Mouse (Mus musculus): ENCODE results near the gene Herc1.
A peak's percentile ranks its signal among the peaks of the same experiment; 100 is the strongest.

The Herc1 gene

DNA sequence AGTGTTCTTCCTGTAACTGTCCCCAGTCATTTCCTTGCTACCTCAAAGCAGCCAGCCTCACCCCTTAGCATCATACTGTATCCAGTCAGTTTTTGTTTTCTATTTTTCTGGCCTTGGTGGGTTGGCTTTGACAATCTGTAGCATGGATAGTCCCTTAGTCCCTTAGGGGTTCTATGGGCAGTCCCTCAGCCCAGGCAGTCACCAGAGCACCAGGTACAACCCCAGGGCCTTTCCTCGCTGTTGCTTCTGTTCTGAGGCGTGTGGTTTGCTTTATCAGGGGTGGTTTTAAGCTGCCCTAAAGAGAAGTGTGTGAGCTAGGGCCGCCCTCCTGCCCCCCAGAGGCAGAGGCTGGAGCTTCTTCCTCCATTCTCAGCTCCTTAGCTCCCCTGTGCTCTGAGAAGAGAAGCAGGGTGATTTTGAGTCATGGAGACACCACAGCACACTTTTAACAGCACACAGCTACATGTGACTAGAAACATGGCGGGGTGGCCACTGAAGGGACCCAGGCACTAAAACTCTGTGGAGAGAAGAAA is 153.7 kb downstream of the Herc1 start:
- no peak for DNase-seq

DNA sequence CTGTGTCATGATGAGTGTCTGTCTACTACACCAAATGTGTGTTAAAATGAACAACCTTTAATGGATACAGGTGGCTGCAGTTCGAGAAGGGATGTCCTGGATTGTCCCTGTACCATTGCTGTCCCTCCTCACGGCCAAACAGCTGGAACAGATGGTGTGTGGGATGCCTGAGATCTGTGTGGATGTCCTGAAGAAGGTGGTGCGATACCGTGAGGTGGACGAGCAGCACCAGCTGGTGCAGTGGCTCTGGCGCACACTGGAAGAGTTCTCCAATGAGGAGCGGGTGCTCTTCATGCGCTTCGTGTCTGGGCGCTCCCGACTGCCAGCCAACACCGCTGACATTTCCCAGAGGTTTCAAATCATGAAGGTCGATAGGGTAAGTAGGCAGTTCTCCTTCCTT is 154.3 kb downstream of the Herc1 start:
- no peak for DNase-seq

DNA sequence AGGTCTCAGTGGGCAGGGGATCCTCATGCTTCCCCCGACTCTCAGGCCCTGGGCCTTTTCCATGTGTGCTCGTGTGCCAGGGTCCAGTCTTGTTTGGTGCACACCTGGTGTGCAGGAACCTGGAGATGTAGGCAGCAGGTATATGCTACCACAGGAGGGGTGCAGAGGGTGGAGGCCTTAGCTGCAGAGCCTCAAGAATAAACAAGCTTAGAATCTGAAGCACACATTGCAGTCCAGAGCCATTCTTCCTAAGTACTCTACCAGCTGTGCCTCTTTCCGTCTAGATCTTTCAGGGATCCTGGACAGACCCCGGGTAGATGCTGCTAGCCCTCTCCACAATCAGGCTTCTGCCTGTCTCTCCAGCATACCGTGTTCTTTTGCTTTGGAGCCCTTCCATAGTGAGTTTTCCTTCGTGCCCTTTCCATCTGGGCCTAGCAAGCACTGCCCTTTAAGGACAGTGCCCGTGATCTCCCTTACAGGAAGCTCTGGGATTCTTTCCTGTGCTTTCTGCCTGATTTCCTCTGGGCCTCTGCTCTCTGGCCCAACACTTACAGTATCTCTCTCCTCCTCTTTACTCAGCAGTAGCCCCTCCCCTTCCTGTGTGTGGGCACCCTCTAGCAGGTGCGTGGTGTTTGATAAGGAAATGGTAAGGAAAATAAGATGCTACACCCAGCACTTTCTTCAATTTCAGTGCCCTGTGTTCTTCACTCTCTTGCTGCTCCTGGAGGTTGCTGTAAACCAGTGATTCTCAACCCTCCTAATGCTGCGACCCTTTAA is 155.1 kb downstream of the Herc1 start:
- no peak for DNase-seq

DNA sequence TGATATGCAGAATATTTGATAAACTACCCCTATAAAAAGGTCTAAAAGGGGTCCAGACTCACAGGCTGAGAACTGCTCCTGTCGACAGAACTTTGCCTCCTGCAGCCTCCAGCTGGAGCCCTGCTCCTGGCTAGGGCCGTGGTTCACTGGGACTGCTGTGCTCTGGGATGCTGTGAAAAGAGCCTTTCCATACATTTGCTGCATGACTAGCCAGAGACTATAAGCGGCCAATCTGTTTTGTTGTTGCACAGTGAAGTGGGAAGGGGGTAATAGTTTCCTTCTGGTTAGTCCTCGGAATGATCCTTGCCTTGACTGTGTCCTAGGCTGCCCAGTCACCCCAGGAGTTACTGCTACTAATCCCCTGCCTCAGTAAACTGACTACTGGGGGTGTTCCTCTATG is 155.8 kb downstream of the Herc1 start:
- no peak for DNase-seq

DNA sequence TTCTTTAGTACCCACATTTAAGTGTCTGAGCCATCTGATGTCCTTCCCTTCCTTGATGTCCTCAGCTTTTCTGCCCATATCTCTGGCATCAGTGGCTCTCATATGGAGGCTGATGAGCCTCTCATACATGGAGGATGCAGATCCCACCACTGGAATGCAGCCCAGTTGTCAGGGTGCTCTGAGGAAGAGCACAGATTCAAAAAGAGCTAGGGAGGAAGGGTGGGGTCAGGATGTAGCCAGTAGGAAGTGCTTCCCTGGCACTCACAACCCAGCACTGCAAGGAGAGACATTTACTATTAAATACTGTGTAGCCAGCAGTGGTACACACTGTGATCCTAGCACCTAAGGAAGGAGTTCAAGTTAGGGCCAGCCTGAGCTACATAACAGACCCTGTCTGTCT is 156.2 kb downstream of the Herc1 start:
- no peak for DNase-seq

DNA sequence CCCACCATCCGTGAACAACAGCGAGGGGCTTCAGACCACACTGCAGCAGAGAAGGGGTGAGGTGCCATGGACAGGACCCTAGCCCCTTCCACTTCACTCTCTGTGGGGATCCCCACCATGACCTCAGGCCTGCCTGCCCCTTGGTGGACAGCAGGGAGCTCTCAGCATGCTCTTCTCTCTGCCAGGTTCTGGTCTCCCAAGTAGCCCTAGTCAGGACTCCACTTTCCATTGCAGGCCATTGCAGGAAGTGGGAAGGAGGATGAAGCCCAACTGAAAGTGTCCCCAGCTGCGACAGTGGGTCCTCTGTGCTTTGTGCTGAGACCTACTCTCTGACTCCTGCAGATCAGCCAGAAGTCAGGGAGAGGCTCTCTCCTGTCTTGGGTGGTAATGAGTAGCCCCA is 157.4 kb downstream of the Herc1 start:
- DNase-seq = no peak

DNA sequence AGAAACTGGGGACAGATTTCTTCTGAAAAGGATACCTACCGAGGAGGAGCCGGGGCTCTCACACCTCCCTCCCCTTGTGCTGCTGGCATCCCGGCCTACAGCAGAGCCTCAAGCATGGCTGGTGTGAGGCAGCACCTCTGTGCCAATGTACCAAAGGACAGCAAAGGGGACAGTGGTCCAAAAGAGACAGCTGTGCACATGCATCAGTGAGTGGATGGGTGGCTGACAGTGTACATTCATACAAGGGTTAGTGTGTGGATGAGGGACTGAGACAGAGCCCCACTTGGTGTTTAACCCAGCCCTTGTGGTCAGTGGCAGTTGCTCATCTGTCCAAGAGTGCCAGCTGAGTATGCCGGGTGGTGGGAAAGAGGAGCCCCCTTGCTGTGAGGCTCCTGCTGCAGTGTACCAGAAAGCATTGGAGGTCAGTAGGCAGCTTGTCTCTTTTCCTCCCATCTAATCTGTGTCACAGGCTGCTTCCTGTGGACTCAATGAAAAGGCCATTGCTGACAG is 158.7 kb downstream of the Herc1 start:
- DNase-seq = no peak

DNA sequence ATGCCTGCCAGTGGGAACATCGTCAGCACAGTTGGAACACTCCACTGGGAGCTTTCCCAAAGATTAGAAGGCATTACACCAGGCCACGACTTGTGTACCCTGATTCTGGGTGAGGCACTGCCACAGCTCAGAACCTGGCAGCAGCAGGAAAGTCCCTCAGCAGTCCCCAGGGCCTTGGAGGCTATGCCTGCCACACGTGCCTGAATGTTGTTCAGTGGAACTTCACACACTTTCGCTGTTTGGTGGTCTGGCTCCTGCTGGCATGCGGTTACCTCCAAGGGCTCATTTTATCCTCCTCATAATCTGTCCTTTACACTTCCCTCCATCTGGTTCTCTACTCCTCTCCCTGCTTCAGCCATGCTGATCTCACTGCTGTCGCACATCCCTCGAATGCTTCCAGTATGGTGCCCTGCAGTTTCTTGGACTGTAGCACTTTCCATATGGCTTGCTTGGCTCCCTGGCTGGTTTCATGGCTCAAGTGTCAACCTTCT is 160.1 kb downstream of the Herc1 start:
- DNase-seq = peak; percentile 66

DNA sequence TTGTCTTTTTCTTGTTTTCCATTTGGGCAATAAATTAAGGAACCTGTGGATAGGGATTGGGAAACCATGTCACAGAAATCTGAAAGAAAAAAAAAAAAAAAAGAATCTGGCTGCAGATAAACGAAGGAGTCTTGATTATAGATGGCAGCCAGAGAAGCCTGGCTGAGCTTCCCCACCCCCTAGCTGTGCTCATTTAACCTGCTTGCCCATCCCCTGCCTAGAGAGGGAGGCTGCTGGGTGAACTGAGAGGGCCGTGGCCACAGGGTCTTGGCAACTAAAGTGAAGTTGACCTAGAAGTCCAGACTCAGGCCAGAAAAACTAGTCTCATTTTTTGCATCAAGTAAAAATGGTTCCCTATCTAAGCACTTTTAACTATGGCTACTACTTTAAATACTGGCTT is 160.7 kb downstream of the Herc1 start:
- peak; percentile 44 for DNase-seq

DNA sequence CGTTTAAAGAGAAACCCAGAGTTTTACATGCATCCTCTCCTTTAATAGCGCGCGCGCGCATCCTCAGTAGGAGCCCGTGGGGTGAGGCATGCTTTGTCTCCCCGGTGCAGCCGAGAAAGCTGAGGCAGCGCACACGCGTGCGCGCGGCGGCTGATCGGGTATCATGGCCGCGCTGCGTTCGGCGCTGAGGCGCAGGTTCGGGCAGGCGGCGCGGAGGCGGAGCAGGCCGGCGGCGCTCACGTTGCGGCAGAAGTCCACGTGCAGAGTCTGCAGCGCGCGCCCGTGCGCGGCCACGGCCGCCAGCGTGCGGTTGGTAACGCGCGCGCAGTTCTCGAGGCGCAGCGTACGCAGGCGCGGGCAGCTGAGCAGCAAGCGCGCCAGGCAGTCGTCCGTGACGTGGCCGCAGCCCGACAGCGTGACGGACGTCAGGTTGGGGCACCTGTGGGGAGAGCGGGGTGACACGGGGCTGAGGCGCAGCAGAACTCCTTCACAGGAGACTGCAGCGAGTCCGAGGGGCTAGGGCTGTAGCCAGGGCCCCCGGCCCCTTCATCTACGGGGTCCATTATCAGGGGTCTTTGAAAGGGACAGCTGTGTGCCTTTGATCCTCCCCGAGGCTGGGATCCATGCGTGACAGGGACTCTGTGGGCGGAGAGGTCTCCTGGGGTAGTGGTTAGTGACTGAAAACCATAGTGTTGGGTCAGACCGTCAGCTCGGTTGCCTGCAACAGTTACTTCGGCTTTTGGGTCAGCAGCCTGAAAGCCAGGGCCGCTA is 161.5 kb downstream of the Herc1 start:
- DNase-seq = peak; percentile 95

DNA sequence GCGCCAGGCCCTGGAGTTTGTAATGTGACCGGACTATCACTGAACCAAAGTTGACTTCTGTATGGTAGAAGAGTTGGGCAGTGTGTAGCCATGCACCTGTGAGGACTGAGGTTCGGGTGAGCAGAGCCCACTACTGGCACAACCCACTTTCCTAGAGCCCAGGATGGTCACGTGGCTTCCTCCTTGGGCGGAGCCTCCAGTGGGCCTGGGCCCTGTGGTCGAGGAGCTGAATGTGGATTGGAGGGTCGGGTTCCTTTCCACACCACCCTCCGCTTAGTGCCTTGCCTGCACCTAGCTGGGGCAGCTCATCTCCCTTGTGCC is 162.1 kb downstream of the Herc1 start:
- DNase-seq = peak; percentile 72

DNA sequence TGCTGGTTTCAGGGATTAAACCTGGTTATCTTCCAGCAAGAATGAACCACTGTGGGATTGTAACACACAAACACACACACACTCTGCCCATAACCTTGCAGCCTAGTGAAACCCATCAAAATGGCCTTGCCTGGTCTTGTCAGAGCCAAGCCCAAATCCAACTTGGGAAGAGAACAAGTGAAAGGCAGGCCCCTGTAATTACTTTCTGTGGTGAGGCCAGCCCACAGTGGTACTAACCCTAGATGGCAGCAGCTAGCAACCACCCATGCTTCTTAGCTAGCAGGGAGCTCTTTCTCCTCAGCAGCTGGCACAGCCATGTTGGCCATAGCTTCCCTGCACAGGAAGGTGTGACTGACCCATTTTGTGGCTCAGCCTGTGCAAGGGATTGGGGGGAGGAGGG is 162.9 kb downstream of the Herc1 start:
- peak; percentile 28 for DNase-seq

DNA sequence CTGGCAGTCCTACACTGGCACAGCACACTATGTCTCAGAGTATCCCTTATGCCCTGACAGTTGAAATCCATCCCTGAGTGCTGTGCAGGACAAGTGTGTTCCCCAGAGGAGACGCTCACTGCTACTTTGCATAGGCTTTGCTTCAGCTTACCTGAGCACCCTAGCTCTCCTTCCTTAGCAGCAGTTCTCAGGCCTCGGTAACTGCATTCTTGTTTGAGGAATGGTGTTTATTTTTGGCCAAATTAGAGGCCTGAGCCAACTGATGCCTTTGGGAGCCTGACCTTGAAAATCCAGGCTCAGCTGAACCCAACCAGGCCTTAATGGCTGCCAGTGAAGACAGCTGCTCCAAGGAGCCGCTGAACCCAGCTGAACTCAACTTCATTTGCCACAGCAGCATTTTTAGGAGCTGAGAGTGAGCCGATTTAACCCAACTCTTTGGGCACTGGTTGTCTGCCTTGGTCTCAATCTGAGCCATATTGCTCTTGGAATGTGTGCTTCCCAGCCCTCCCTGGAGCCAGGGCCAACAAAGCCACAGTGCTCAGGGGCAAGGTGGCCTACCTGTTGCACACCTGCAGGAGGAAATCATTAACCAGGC is 163.5 kb downstream of the Herc1 start:
- no peak for DNase-seq

DNA sequence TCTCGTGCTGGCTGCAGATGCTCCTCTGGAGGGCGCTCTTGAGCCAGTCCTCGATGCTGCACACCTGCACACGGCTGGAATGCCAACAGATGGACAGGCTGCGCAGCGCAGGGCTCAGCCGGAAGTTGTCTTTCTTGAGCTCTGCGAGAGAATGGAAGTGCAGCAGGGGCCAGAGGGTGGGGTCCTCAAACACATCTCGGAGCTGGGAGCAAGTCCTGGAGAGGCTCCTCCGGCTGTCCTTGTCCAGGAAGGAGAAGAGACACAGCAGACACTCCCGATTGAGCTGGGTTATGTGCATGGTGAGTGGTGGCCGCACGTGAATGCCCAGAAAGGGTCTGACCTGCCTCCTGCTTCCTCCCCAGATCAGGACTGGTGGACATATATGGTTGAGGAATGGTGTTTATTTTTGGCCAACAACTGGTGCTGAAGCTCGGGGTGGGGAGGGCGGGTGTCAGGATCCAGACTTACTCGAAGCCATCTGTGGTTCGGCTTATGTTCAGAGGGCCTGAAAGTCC is 164.1 kb downstream of the Herc1 start, which contains the start of gene Fbxl22:
Gene Fbxl22 (minus strand): TSS at position 338 of the 515 bp plus-strand sequence.
- peak; percentile 66 for DNase-seq

DNA sequence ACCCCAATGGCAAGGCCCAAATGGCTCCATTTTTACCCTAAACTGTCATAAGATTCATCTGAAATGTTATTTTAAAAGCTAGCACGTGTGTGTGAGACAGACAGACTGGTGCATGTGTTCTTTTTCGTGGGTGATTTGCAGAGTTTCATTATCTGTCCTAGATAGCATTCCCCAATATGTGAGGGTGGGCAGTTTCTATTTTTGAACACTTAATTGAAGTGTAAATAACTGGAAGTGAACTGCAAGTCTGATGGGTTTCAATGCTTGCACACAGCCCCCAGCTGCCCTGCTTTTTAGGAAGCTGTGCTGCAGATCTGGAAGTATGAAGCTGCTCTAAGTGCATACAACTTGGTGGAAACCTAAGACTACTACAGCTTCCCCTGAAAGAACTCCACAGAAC is 164.9 kb downstream of the Herc1 start:
- no peak for DNase-seq

DNA sequence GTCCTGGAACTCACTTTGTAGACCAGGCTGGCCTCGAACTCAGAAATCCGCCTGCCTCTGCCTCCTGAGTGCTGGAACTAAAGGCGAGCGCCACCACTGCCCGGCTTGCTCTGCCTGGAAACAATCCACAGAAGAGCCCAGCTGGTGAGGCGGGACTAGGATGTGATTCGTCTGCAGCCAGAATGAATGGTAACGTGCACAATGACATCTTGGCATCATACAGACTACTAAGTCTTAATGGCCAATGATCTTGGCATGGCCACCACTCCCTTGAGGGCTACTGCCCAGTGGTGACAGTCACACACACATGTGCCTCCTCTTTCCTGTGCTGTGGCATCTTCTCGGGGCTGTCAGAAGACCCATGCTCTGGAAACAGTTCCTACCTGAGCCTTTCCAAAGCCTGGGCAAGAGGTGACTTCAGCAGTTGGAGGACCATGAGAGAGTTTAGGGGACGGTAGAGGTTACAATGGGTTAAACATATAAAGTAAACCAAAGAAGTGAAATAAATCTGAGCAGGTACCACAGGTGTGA is 165.5 kb downstream of the Herc1 start:
- DNase-seq = no peak

DNA sequence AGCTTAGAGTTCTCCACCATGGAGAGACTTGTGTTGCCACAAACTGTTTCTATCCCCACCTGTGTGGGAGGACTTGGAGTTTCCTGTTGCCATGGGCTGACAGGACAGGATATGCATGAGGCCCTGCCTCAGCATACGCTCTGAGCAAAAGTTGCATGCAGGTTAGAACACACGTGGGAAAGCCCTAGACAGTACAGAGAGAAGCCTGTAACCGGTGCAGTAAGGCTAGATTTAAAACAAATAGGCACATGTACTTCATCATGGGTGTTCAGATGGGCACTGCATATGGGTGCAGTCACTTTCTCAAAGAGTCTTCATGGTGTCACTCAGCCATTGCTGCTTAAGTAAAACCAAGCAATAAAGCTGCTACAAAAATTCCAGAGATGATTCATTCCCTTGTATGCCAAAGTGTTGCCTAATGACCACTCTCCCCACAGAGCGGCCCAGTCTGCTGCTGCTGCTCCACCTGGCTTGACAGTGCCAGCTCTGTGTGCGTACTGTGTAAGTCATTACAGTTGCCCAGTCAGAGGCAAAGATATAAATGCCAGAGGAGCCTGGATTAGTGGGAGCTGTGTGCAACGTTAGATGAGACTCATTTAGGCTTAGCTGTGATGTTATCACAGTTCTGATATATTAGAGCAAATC is 166.2 kb downstream of the Herc1 start:
- DNase-seq = peak; percentile 53

DNA sequence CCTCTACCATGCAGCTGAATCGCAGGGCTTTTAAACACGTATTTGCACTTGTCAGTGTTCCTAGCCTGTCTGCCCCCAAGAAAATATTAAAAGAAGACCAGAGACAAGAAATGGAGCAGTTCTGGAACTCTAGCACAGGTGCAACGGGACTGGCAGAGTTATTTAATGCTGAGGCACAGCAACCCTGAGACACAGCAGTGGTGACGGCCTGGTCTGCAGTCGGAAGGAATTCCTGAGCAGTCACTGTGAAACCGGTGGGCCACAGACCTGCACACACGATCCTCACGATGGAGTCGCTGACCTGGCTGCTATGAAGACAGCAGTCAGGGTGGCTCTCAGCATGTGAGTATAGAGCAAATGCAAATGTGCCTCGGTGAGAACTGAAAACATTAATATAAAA is 167.5 kb downstream of the Herc1 start:
- DNase-seq = no peak

DNA sequence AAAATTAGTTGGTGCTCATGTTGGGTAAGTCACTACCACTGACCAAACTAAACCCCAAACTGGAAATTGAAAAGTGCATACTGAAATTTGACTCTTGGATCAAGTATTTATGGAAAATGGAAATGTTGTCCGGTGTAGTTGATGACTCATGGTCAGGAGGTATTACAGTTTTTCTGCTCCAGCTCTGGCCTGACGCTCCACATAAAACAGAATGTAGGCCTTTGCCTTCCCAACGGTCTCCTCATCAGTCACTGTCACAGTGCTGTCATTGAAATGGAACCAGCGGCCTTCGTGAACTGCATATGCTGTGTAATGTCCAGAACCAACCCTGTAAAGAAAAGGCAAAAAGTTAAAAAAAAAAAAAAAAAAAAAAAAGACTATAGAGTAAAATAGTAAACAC is 168.0 kb downstream of the Herc1 start:
- DNase-seq = no peak

DNA sequence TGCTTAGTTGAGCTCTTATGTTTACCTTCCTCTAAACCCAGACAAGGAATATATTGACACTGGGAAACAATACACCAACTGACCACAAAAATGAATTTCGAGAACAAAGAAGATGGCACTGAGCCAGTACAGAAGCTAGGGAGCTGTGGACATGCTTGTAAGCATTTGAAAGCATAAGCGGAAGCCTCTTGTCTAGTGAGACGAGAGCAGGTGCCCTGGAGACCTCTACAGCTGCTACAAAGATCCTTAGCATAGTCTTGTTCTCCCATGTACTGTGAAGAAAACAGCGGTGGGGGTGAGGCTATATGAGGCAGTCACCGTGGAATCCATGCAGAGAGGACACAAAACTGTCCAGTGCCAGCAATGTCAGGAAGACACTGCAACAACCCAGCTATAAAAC is 168.7 kb downstream of the Herc1 start:
- no peak for DNase-seq

DNA sequence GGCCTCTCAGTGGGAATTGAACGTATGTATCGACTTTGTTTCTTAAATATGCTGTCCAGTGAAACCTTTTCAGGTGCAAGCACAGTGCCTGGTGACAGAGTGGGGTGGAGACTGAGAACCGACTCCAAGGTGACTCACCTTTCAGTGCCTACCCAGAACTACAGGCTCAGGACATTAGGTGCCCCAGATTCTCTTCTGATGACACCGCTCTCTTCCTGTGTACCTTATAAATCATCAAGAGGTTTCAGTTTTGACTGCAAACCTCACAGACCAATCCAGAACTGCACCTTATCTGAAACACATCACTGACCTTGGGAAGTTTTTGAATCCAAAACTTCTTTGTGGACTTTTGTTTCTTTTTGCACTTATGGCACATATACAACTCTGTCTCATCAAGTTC is 170.0 kb downstream of the Herc1 start:
- no peak for DNase-seq

DNA sequence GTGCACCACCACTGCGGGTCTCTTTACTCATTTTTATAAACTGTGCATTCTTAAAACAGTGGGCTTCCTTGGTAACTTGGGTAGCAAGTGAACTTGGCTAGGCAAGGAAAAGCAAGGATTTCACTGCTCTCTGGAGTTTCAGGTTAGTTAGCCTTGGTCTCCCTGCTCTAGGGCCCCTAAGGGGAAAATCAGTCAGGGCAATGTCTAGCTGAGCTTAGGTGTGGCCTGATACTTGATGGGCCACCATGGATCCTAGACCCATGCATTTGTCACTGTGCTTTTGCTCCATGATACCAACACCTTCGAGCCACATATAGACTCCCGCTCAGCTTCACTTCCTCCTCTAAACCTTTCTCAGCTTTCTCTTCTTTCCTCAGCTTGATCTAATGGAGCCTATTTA is 171.3 kb downstream of the Herc1 start:
- no peak for DNase-seq

DNA sequence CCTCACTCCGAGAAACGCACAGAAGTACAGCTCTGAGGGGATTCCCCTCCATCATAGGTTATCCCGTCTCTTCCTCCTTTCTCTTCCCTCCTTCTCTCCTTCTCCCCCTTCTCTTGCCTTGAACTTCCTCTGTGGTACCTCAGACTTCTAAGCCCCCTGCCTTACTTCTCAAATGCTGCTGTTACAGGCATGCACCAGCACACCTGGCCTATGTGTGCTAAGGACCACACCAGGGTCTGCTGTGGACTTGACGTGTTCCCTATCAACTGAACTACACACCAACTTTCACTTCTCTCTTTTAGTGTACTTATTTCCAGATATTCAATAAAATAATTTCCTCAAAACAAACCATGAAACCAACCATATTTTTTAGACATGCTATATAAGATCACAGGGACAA is 192.5 kb downstream of the Herc1 start:
- DNase-seq = no peak

All from cerebellum, adult 11 months (tissue).